Mouse (Mus musculus): ENCODE data around the gene Ppy. TPM values are rescaled to one million over a fixed set of nuclear protein-coding genes. Genes with fewer than 3 reads are reported as not detected.

Gene Ppy
- polyA plus RNA-seq, 1 experiment, result not detected

DNA sequence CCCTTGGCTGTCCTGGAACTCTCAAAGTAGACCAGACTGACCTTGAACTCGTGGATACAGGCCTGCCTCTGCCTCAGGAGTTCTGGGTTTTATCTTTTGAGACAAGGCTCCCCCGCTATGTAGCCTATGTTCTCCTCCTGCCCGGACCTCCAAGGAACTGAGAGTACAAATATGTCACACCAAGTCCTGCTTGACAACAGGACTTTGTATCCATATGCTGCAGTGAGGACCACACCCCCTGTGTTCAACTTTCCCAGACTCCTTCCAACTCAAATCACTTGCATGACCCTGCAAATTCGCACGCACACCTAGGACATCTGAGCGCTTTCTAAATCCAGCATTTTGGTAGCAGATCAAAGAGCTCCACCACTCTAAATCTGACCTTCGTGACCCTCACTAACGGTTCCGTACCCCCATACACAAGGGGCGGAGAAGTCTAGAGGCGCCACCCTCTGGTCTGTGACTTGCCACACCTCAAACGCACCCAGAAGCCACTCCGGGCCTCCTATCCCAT lies 43.9 kb upstream of the Ppy start:
- no peak overlapping the region for H3K27ac ChIP-seq (ENCODE audit: insufficient read depth, low read length)
- TF ChIP-seq CTCF (IDR thresholded peaks at IDR 0.05; ENCODE audit: low read depth, low read length) (peak; percentile 7), POLR2A (IDR thresholded peaks at IDR 0.05; ENCODE audit: insufficient read depth, low read length) (no peak), EP300 (IDR thresholded peaks at IDR 0.05; ENCODE audit: insufficient read depth, low read depth, low read length) (no peak)
- H3K4me3 ChIP-seq (ENCODE audit: low read depth, low read length), result peak overlapping the region; percentile 52
- H3K4me1 ChIP-seq (ENCODE audit: control insufficient read depth, insufficient read depth, low read length), result no peaks in the 10 kb centered on the region
- H3K27me3 ChIP-seq (ENCODE audit: control insufficient read depth, insufficient read depth, low read length, poor library complexity, severe bottlenecking), result no peaks in the 10 kb centered on the region
- 0 out of 2 replicates have a peak overlapping the region, but pooled peaks have one; percentile 20 for H3K9ac ChIP-seq (ENCODE audit: low read depth, poor library complexity, severe bottlenecking)
- no peaks in the 10 kb centered on the region for H3K9me3 ChIP-seq (replicated peaks; ENCODE audit: control insufficient read depth, insufficient read depth, low read length, poor library complexity, severe bottlenecking)
- H3K36me3 ChIP-seq (ENCODE audit: control insufficient read depth, insufficient read depth, low read length, poor library complexity, severe bottlenecking), result no peaks in the 10 kb centered on the region

- Histone ChIP-seq H3K4me1 (ENCODE audit: control insufficient read depth, insufficient read depth, low read length) (no peaks in the 10 kb centered on the region), H3K9me3 (replicated peaks; ENCODE audit: control insufficient read depth, insufficient read depth, low read length, poor library complexity, severe bottlenecking) (no peaks in the 10 kb centered on the region), H3K9ac (ENCODE audit: low read depth, poor library complexity, severe bottlenecking) (no peak overlapping the region), H3K27ac (ENCODE audit: insufficient read depth, low read length) (no peak overlapping the region), H3K4me3 (ENCODE audit: low read depth, low read length) (no peak overlapping the region), H3K36me3 (ENCODE audit: control insufficient read depth, insufficient read depth, low read length, poor library complexity, severe bottlenecking) (no peaks in the 10 kb centered on the region), H3K27me3 (ENCODE audit: control insufficient read depth, insufficient read depth, low read length, poor library complexity, severe bottlenecking) (no peaks in the 10 kb centered on the region)
- TF ChIP-seq EP300 (IDR thresholded peaks at IDR 0.05; ENCODE audit: insufficient read depth, low read depth, low read length) (no peak), POLR2A (IDR thresholded peaks at IDR 0.05; ENCODE audit: insufficient read depth, low read length) (no peak)
Measured at GRCm38 (mm10) chr11:102142355-102142754, 41.2 kb upstream of the Ppy start.

DNA sequence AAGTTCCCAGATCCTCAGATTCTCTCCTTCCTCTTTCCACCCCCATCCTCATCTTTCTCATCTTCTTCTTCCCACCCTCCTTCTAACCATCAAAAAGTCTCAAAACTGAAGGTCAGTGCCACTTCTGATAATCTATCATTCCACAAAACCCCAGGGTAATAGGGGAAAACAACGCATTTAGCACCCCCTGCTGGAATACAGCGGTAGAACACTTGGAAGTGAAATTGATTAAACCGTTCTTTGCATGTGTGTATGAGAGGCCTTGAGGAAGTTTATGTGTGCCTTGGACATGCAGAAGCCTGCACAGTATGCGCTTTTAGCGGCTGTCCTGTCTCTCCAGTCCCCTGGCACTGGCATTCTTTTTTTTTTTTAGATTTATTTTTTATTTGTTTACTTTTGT lies 39.4 kb upstream of the Ppy start:
- Histone ChIP-seq H3K36me3 (ENCODE audit: control insufficient read depth, insufficient read depth, low read length, poor library complexity, severe bottlenecking) (no peaks in the 10 kb centered on the region), H3K9me3 (replicated peaks; ENCODE audit: control insufficient read depth, insufficient read depth, low read length, poor library complexity, severe bottlenecking) (no peaks in the 10 kb centered on the region), H3K27ac (ENCODE audit: insufficient read depth, low read length) (no peak overlapping the region), H3K4me3 (ENCODE audit: low read depth, low read length) (no peak overlapping the region), H3K9ac (ENCODE audit: low read depth, poor library complexity, severe bottlenecking) (no peak overlapping the region), H3K4me1 (ENCODE audit: control insufficient read depth, insufficient read depth, low read length) (no peaks in the 10 kb centered on the region), H3K27me3 (ENCODE audit: control insufficient read depth, insufficient read depth, low read length, poor library complexity, severe bottlenecking) (no peaks in the 10 kb centered on the region)
- TF ChIP-seq CTCF (IDR thresholded peaks at IDR 0.05; ENCODE audit: low read depth, low read length) (peak; percentile 32), EP300 (IDR thresholded peaks at IDR 0.05; ENCODE audit: insufficient read depth, low read depth, low read length) (no peak)

- Histone ChIP-seq H3K9ac (ENCODE audit: low read depth, poor library complexity, severe bottlenecking) (peak overlapping the region; percentile 66; the same call in 1 of the 2 replicates), H3K4me1 (ENCODE audit: control insufficient read depth, insufficient read depth, low read length) (peaks cover 4% of the 10 kb centered on the region), H3K27ac (ENCODE audit: insufficient read depth, low read length) (no peak overlapping the region), H3K27me3 (ENCODE audit: control insufficient read depth, insufficient read depth, low read length, poor library complexity, severe bottlenecking) (no peaks in the 10 kb centered on the region), H3K36me3 (ENCODE audit: control insufficient read depth, insufficient read depth, low read length, poor library complexity, severe bottlenecking) (no peaks in the 10 kb centered on the region), H3K4me3 (ENCODE audit: low read depth, low read length) (peak overlapping the region; percentile 58), H3K9me3 (replicated peaks; ENCODE audit: control insufficient read depth, insufficient read depth, low read length, poor library complexity, severe bottlenecking) (no peaks in the 10 kb centered on the region)
- no peak for TF ChIP-seq POLR2A (IDR thresholded peaks at IDR 0.05; ENCODE audit: insufficient read depth, low read length)
- peak; percentile 93 for TF ChIP-seq CTCF (IDR thresholded peaks at IDR 0.05; ENCODE audit: low read depth, low read length)
- TF ChIP-seq EP300 (IDR thresholded peaks at IDR 0.05; ENCODE audit: insufficient read depth, low read depth, low read length), result no peak
Measured at GRCm38 (mm10) chr11:102138447-102138740, 37.3 kb upstream of the Ppy start.

GRCm38 (mm10) chr11:102137625-102138446 lies 36.7 kb upstream of the Ppy start:
- H3K9ac ChIP-seq (ENCODE audit: low read depth, poor library complexity, severe bottlenecking), result peak overlapping the region; percentile 66; the same call in 1 of the 2 replicates

GRCm38 (mm10) chr11:102134516-102134915 lies 33.4 kb upstream of the Ppy start:
- Histone ChIP-seq H3K27ac (ENCODE audit: insufficient read depth, low read length) (0 out of 2 replicates have a peak overlapping the region, but pooled peaks have one; percentile 8), H3K4me3 (ENCODE audit: low read depth, low read length) (no peak overlapping the region), H3K27me3 (ENCODE audit: control insufficient read depth, insufficient read depth, low read length, poor library complexity, severe bottlenecking) (no peaks in the 10 kb centered on the region), H3K36me3 (ENCODE audit: control insufficient read depth, insufficient read depth, low read length, poor library complexity, severe bottlenecking) (no peaks in the 10 kb centered on the region), H3K4me1 (ENCODE audit: control insufficient read depth, insufficient read depth, low read length) (peaks cover 4% of the 10 kb centered on the region), H3K9ac (ENCODE audit: low read depth, poor library complexity, severe bottlenecking) (no peak overlapping the region), H3K9me3 (replicated peaks; ENCODE audit: control insufficient read depth, insufficient read depth, low read length, poor library complexity, severe bottlenecking) (no peaks in the 10 kb centered on the region)
- TF ChIP-seq CTCF (IDR thresholded peaks at IDR 0.05; ENCODE audit: low read depth, low read length) (no peak), EP300 (IDR thresholded peaks at IDR 0.05; ENCODE audit: insufficient read depth, low read depth, low read length) (0 out of 2 replicates have a peak, but pooled peaks have one; percentile 15)

More at GRCm38 (mm10) chr11:102137625-102138446, 36.7 kb upstream of the Ppy start:
- no peak overlapping the region for H3K27ac ChIP-seq (ENCODE audit: insufficient read depth, low read length)
- H3K36me3 ChIP-seq (ENCODE audit: control insufficient read depth, insufficient read depth, low read length, poor library complexity, severe bottlenecking), result no peaks in the 10 kb centered on the region
- no peaks in the 10 kb centered on the region for H3K27me3 ChIP-seq (ENCODE audit: control insufficient read depth, insufficient read depth, low read length, poor library complexity, severe bottlenecking)
- no peak for TF ChIP-seq CTCF (IDR thresholded peaks at IDR 0.05; ENCODE audit: low read depth, low read length)
- no peak for TF ChIP-seq POLR2A (IDR thresholded peaks at IDR 0.05; ENCODE audit: insufficient read depth, low read length)
- TF ChIP-seq EP300 (IDR thresholded peaks at IDR 0.05; ENCODE audit: insufficient read depth, low read depth, low read length), result no peak
- H3K4me3 ChIP-seq (ENCODE audit: low read depth, low read length), result peak overlapping the region; percentile 58
- no peaks in the 10 kb centered on the region for H3K9me3 ChIP-seq (replicated peaks; ENCODE audit: control insufficient read depth, insufficient read depth, low read length, poor library complexity, severe bottlenecking)
- H3K4me1 ChIP-seq (ENCODE audit: control insufficient read depth, insufficient read depth, low read length), result peaks cover 4% of the 10 kb centered on the region

Data from ES-Bruce4 (cell line).